Mouse (Mus musculus) heart, postnatal 4 days (tissue): ENCODE results near the gene Tpst1. TPM values are rescaled to one million over a fixed set of nuclear protein-coding genes. Genes with fewer than 3 reads are reported as not detected.

Source experiments
- DNase-seq: peaks from one replicate; pipeline ENCODE4 v3.0.0; 2021
- total RNA-seq, 2 experiments: library from RNA; stranded (reverse); gene quantifications; 2 replicates each; pipeline ENCODE4 v1.2.3; 2021

Gene Tpst1
- total RNA-seq, 2 experiments from 2014 or later: 15.7 to 16.9 TPM

DNA sequence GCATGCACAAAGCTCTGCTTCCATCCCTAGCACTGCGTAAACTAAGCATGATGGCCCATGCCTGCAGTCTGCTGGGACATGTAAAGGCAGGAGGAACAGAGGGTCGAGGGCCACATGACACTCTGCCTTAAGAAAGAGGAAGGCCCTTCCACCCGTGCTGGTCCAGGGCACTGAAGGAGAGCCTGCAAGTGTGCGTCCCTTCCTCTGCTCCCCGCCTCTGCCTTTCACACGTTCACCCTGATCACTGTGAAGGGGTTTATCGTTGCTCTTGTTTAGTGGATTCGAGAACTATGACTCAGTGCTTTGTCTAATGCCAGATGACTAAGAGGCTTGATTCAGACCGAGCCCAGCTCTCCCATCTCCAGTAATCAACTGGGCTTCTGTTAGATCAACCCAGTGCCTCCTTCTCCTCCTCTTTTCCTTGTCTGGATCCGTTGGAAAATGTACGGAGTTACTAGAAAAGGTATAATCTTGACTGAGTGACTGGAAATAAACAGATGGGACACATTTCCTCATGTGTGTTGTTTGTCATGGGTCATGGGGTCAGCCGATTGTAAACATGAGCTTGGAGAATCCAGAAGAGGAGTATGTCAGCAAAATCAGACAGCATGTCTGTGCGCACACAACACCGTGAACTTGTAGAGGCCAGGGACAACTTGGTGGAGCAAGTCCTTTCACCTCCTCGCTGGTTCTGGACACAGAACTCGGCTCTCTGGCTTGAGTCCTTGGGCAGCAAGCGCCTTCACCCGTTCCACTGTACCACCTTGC is 16.7 kb downstream of the Tpst1 start:
- no peak for DNase-seq

DNA sequence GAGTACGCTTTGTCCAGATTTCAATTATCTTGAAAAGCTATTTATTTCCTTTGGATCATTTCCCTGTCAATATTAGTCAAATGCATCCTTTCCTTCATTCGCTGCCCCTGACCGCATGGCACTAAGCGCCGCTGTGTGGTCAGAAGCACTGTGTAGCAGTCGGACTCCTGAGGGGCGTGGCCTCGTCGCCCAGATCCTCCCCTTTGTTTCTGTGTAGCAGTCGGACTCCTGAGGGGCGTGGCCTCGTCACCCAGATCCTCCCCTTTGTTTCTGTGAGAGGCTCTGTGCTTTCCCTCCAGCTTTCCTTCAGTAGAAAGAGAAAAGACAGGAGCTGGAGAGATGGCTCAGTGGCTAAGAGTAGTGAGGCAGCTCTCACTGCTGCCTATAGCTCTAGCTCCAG is 23.6 kb downstream of the Tpst1 start:
- DNase-seq: no peak

DNA sequence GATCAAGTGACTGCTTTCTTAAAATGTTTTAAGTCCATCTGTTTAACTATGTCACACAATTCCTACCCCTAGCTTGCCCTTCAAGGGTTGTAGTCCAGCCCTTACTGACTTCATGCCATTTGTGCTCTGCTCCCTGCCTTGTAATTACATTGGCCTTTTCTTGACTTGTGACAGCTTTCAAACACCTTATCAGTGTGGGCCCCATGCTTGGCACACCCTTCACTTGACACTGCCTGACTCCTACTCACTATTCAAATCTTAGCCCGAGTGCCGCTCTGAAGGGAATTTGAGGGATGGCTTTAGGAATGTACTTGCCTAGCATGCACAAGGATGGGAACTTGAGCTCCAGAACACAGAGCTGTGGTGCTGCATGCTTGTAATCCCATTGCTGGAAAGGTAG is 24.7 kb downstream of the Tpst1 start:
- no peak for DNase-seq

DNA sequence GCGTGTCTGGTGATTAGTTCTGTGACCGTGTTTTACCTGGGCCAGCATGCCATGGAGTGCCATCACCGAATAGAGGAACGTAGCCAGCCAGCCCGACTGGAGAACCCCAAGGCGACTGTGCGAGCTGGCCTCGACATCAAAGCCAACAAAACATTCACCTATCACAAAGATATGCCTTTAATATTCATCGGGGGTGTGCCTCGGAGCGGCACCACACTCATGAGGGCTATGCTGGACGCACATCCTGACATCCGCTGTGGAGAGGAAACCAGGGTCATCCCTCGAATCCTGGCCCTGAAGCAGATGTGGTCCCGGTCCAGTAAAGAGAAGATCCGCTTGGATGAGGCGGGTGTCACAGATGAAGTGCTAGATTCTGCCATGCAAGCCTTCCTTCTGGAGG is 28.6 kb downstream of the Tpst1 start:
- no peak for DNase-seq

DNA sequence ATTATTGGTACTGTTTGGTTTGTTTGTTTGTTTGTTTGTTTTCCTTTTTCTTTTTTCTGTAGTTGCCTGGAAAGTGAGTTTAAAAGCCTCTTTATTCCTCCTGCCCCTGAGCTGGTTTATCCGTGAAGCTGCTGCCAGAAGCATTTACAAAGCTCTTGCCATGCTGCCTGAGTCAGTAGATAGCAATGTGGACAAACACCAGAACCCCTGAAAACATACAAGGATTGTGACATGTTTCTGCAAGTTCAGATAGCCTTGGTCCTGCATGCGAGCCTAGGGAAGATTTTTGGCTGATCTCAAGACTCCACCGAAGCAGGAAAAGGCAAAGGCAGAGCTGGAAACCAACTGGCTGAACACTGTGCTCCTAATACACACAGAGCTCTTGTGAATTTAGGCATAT is 36.2 kb downstream of the Tpst1 start:
- DNase-seq: no peak

DNA sequence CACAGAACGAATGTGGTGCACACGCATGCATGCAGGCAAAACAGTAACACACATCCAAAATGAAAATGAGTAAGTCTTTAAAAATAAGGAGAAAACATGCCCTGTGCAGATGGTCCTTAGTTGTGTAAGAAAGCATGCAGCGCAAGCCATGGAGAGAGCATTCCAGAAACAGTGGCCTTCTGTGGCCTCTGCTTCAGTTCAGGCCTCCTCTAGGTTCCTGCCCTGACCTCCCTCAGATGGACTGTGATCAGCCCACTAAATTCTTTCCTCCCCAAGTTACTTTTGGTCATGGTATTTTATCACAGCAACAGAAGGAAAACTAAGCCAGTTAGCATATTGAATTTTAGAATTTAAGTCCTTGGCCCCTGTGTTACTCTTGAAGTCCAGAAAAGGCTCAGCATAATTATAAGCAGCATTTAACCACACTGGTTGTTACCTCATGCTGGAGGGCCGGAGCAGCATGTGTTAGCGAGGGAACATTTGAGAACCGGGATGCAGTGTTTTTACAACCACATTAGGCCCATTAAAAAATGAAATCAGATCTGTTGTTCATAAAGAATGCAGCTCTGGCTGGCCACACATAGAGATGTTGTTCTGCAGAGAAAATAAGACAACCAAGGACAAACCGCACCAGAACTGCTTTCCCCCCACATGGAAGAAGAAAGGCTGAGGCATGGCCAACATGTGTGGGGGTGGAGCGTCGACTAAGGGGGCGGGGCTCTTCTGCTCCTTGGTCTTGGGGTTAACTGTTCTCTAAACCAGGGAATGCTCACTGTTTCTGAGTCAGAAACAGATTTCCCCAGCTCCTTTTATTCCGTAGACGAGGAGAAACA is 37.7 kb downstream of the Tpst1 start:
- DNase-seq: no peak

DNA sequence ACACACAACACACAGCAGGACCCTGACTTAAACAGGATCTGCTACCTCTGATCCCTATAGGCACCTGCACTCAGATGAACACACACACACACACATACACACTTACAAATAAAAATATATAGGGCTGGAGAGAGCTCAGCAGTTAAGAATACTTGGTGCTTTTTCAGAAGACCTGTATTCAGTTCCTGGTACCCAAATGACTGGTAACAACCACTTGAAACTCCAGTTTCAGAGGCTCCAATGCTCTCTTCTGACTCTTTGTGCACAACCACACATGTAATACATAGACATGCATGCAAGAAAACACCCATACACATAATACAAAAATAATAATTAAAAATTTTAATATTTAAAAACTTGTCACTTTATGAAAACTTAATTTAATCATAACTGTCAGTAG is 39.5 kb downstream of the Tpst1 start:
- DNase-seq: no peak

DNA sequence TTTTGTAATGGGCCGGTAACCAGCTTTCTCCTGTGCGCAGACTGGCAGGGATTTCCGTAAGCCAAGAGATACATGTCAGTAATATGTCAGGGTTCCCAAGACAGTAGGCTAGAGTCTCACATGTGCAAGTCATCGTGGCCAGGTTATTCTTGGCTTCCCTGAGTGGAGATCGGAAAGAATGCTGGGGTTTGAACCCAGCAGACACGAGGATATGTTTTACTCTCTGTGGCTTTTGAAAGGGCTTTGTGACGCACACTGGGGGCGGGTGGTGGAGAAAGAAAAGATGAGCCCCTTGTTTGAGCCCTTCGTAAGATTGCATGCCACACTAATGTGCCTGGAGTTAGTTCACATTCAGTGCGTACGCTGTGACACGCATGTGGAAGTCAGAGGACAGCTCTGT is 43.0 kb downstream of the Tpst1 start:
- no peak for DNase-seq

DNA sequence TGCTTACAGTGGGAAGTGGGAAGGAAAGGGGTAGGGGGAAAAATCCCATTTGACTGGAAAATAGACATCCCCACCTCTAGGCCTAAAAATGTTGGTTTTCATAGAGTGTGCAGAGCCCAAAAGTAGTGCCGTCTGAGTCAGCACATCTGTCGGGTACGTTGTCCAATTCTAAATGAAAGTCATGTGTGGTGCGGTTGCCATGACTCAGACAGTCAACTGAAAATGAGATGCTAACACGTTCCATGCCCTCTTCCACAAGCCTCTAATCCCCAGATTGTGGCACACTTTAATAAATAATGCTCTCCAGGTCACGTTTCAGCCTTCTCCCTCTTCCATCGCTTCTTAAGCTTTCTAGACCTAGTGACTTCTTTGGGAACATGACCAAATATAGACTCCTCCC is 43.7 kb downstream of the Tpst1 start:
- no peak for DNase-seq

DNA sequence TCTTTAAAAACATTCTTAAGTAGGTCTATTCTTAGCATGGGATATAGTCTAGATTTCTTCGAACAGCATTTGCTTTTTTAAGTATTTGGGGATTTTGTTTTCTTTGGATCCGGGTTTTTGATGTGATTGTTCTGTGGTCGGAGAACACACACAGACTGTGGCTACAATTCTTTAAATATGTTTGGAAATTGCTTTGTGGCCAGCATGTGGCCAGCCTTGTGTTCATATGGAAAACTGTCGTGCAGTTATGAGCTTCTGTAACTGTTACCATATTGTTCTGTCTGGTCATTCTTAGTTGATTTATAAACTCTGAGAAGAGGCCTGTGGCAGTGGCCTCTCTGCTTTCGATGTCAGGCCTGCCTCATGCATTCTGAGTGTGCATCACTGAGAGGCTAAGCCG is 44.8 kb downstream of the Tpst1 start:
- DNase-seq: no peak

DNA sequence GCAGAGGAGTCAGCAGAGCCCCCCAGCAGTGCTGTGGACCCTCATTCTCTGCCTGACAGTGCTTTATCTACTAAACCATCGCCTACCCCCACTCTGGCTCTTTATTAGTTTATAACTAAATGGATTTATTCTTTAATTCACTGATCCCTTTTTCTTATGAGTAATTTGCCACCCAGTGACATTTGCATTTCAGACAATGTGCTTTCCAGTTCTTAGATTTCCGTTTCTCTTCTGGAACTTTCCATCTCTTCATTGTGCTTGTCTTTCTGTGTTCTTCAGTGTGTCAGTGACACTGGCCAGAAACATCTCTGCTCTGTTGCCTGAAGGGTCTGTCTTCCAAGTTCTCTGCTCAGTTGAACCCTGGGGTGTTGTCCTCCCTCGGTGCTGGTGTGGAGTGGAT is 46.1 kb downstream of the Tpst1 start:
- no peak for DNase-seq

DNA sequence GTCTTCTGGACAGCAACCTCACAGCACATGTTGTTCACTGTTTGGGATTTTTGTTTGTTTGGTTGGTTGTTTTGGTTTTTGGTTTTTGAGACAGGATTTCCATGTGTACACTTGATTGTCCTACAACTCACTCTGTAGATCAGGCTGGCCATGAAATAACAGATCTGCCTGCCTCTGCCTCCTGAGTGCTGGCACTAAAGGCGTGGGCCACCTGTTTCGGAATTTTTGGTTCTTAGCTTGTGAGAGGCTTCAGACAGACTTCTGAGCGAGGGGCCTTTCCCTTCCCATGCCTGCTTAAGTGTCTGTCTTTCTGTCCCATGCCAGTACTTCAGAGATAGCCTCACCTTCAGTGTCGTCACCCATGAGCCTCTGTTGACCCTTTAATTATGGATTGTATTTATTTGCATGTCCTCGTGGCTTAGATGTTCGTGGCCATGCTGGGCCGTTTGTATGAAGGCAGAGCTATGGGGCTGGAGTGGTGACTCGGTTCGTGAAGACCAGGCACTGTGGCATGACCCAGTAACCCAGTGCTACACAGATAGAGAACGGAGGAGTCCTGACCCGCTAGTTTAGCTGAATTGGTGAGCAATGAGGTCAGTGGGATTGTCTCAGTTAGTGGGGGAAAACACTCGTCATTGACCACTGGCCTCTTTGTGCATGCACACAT is 47.1 kb downstream of the Tpst1 start:
- DNase-seq: no peak

DNA sequence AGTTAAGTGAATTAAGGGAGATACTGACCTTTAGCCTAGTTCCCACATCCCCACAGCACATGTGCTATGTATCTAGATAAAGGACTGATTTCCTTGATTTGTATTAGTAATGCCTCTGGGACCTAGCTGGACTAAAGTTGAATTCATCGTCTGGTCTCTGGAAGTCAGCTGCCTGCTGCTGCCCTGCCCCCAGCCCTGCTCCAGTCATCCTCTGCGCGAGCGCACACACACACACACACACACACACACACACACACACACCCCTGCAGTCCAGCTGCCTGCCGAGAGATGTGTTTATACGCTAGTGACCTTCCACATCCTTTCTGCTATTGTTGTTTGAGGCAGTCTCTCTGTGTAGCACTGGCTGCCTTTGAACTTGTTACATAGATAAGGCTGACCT is 47.8 kb downstream of the Tpst1 start:
- peak; percentile 64 for DNase-seq

DNA sequence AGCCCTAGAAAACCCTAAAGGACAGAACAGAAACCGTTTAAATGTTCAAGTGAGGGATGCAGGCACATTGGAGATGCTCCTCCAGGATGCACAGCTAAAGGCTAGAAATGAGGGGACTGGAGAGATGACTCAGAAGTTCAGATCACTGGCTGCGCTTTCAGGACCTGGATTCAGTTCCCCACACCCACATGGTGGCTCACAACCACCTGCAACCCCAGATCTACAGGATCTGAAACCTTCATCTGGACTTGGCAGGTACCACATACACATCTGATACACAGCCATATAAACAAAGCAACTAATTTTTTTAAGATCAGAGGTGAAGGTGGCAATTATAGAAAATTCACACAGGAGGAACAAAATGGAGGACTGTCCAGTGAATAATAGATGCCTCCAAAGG is 49.2 kb downstream of the Tpst1 start:
- no peak for DNase-seq

DNA sequence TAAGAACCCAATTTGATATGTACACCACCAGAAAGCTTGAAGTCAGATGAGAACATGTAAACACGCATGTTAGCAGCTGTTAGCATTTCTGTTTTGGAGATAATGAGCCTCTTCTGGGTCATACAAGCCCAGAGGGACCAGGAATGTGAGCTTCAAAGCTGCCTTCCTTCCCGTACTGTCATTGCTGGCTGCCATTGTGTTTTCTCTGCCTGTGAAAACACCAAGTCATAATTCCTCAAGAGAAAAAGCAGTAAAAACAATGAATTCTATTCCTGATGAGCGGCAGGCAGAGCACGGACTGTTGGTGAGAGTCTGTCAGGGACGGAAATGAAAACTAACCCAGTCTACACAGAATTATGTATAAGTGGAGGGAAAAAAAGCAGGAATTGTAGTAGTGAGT is 51.1 kb downstream of the Tpst1 start:
- DNase-seq: peak; percentile 27

DNA sequence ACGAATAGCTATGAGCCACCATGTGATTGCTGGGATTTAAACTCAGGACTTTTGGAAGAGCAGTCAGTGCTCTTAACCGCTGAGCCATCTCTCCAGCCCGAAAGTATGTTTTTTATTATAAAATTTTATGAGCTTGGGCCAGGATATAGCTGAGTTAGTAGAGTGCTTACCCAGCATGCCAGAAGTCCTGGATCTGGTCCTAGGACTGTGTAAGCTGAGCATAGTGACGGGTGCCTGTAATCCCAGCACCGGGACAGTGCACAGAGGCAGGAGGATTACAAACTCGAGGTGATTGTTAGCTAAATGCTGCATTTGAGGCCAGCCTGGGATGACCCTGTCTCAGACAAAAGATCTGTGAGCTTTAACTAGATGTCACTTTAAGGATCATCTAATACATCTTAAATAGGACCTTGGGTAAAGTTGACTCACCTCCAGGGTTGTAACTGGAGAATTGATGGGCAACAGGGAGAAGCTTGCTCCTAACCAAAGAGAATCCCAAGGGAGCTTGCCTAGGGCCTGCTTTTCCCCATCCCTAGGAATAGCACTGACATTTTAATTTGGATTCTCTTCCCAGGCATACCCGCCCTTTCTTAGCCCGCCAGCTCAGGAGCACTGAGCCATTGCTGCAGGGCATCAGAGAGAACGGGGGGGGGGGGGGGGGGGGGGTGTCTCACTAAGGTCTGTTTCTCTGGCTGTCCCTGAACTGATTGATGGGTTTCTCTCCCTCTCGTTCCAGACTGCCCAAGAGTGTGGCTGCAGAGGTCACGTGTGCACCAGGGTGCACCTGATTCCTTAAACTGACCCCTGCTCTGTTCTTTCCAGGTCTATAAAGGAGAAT is 55.8 kb downstream of the Tpst1 start:
- DNase-seq: no peak

DNA sequence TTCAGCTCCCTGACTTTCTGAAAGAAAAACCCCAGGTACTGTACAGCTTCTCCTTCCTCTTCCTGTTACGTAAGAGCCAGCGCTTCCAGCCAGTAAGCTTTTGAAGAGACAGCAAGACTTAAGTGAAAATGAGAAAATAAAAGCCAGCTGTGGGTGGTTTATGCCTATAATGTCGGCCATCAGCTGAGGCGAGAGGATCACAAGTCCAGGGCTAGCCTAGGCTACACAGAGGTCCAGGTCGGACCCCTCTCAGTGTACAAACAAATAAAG is 56.3 kb downstream of the Tpst1 start:
- DNase-seq: no peak

DNA sequence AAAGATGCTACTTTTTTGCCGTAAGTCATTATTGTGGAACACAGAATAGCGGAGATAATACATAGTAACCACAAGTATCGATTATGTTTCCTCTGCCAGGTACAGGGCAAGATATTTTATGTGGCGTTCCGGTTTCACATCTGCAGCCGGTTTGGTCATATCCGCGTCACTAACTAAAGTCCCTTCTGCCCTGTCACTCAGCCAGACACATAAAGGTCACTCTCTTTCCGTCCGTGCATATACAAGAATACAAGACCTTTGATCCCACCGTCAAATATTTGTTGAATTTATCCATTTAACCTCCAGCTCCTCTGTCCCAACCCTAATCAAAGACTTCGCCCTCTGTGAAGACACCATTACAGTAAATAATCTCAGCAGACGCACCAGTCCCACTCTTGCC is 63.5 kb downstream of the Tpst1 start:
- DNase-seq: no peak

DNA sequence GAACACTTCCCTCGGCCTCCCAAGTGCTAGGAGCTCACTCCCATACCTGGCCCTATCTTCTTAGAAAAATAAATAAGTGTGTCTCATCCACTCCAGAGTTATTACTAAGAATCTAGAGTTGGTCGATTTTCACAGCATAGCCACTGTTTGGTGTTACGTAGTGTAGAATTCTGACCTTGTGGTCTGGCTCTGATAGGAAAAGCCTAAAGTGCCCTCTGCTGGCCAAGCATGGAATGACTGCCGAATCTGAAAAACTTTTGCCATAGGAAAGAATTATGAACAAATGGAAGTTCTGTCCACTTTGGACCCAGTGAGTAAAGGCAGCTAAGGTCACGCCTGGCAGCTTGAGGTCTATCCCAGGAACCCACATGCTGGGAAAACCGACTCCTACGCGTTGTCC is 66.3 kb downstream of the Tpst1 start:
- DNase-seq: peak; percentile 88

DNA sequence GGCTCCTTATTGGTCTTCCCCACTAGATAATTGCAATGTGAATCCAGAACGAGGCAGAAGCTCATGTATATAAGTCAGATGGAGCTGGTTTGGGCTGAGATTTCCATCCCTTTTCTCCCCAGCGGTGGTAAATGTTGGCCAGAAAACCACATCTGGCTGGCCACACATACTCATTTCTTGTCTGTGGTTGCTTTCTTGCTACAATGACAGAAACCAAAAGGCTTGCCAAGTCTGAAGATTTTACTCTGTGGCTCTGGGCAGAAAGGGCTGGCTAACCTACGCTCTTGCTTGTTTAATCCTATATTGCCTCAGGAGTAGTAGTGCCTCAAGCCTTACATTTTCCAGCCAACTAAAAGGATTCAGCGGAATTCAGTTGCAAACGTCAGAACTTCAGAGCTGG is 68.0 kb downstream of the Tpst1 start:
- DNase-seq: no peak

DNA sequence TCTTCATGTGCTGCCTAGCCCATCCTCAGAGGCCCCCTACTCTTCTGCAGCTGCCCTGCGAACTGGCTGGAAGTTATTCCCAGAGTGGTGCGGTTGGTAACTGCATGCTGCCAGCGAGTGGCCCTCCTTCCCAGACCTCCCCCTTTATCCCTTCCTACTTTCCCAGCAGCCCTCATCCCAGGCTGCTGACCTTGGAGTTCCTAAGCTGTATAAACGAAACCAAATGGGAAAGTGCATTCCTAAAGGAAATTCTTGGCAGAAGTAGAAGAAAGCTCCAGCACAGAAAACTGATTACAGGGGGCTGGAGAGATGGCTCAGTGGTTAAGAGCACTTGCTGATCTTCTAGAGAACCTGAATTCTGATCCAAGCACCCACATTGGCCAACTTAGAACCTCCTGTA is 68.9 kb downstream of the Tpst1 start:
- no peak for DNase-seq

DNA sequence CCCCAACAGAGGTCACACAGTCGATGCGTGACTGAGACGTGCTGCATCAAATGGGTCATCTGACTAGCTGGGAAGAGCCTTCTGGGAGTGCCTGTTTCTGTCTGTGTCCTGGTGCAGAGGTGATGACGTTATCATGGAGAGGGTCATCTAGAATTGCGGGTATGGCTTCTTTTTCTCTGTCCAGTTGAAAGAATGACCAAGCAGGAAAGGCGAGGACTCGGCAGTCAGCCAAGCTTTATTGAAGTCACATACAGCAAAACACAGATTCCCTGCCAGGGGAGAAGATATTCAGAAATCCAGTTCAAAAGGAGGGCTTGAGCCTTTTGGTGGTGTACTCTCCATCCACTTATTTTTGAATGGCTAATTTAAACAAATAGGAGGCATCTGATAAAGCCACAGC is 70.0 kb downstream of the Tpst1 start:
- no peak for DNase-seq

DNA sequence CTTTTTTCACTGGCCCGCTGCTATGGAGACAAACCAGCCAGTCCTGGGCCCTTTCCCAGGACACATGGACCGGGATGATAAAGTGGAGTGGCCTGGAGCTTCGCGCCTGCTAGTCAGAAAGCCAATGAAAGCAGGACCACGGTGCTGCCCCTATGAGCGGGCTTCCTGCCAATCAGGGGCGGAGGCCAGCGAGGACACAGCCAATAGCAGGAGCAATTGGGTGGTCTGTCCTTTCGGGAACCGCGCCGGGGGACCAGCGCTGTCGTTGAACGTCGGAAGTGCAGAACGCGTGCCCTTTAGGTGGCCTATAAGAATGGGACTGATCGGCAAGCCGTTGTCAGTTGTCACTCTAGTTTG is 70.8 kb downstream of the Tpst1 start:
- peak; percentile 86 for DNase-seq
